Mouse (Mus musculus) lung, postnatal 10 days (tissue): ENCODE measurements around the gene Timm50.

Source experiments
- DNase-seq: peaks from one replicate; pipeline ENCODE4 v3.0.0; 2021

Timm50 gene

GRCm38 (mm10) chr7:28267129-28268041 is 44.5 kb downstream of the Timm50 start, which contains the start of gene Eid2:
Gene Eid2, plus strand, starts transcription at chr7:28267881.
- peak; percentile 88 for DNase-seq

GRCm38 (mm10) chr7:28265391-28265790 is 46.5 kb downstream of the Timm50 start:
- DNase-seq = no peak

GRCm38 (mm10) chr7:28263786-28264185 is 48.1 kb downstream of the Timm50 start:
- DNase-seq = peak; percentile 84

- no peak for DNase-seq
Measured at GRCm38 (mm10) chr7:28262861-28263260, 49.0 kb downstream of the Timm50 start.
